Mouse (Mus musculus) G1E (cell line): ENCODE results near the gene Dnmt3a.

Experiments
- CTCF ChIP-seq: IDR thresholded peaks from 2 replicates; pipeline ENCODE4 v1.5.1; 2012; ENCODE audit warnings: low read depth, low read length, inconsistent platforms, mixed read lengths
- GATA1 ChIP-seq: IDR thresholded peaks from 2 replicates; pipeline ENCODE4 v1.6.1; 2012; ENCODE audit warnings: borderline replicate concordance, low read length, inconsistent platforms, mixed read lengths
- GATA2 ChIP-seq: IDR thresholded peaks from 2 replicates; pipeline ENCODE4 v1.6.1; 2012; ENCODE audit warnings: low read depth, low read length, inconsistent platforms, borderline replicate concordance
- POLR2AphosphoS5 ChIP-seq: IDR thresholded peaks from 2 replicates; pipeline ENCODE4 v1.6.1; 2012; ENCODE audit warnings: low read depth, low read length, inconsistent platforms; ENCODE audit not compliant: insufficient replicate concordance
- TAL1 ChIP-seq: conservative IDR thresholded peaks from 2 replicates; pipeline ENCODE4 v1.6.1; 2012; ENCODE audit warnings: low read depth, low read length, inconsistent platforms, mixed read lengths

DNA sequence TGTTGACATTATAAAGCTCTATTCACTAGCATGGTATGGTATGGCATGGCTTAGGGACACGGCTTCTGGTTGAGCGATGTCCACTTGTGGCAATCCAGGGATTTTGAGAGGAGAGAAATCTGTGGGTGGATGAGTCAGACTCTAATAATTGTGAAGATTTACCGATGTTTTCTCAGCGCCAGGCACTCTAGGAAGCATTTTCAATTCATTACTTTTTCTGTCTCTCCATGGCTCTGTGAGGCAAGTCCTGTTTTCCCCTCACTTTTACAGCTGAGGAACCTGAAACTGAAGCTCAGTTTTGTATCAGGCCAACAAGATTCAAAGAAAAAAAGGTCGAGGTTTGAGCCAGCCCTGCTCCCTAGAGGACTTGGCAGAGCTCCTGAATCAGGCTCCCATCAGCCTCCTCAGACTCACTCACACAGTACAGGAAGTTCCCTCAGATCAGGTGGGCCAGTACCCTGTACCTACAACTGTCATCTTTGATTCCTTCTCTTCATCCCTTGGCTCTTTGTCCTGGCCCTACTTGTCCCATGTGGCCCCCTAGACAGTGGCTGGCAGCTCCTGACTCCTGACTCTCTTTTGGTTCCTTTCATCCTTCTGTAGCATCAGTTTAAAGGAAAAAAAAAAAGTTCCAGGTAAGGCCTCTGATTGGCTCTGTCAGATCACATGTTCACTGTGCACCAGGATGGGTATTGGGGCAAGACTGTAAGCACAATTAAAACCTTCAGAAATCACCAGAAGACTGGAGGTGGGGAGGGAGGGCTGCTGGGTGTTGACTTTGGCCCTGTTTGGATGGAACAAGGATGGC is 19.3 kb downstream of the Dnmt3a start:
- TF ChIP-seq CTCF (no peak), GATA1 (no peak), TAL1 (no peak), GATA2 (no peak), POLR2AphosphoS5 (no peak)
